Mouse (Mus musculus) midbrain, embryonic 14.5 days (tissue): Measurements from ENCODE around the gene Pklr. TPM values are rescaled to one million over a fixed set of nuclear protein-coding genes. Genes with fewer than 3 reads are reported as not detected.
A peak's percentile ranks its signal among the peaks of the same experiment; 100 is the strongest.

Experiments used
- ATAC-seq: fragments of 200-750 bp; cut with Nextera tagmentation; 2 replicates; pipeline ENCODE4 v1.8.0; 2017; ENCODE audit warnings: moderate number of reproducible peaks, moderate library complexity; ENCODE audit not compliant: low FRiP score, low TSS enrichment
- DNase-seq: peaks from one replicate; pipeline ENCODE4 v3.0.0-alpha.2; 2015
- H3K27ac ChIP-seq: fragments of 300-500 bp; sonication (generic); replicated peaks from 2 replicates; pipeline ENCODE4 v1.5.1; 2014; ENCODE audit warnings: mild to moderate bottlenecking, low read depth, low read length, moderate library complexity
- H3K27me3 ChIP-seq: fragments of 300-500 bp; sonication (generic); 2 replicates; pipeline ENCODE4 v1.6.1; 2014; ENCODE audit warnings: low read length, control low read depth, mixed read lengths; ENCODE audit not compliant: control insufficient read depth, insufficient read depth
- H3K36me3 ChIP-seq: fragments of 300-500 bp; sonication (generic); 2 replicates; pipeline ENCODE4 v1.6.1; 2014; ENCODE audit warnings: low read length, control low read depth; ENCODE audit not compliant: control insufficient read depth, insufficient read depth
- H3K4me1 ChIP-seq: fragments of 300-500 bp; sonication (generic); 2 replicates; pipeline ENCODE4 v1.6.1; 2014; ENCODE audit warnings: mild to moderate bottlenecking, antibody characterized with exemption, low read length, control low read depth; ENCODE audit not compliant: control insufficient read depth, insufficient read depth
- H3K4me2 ChIP-seq: fragments of 300-500 bp; sonication (generic); 2 replicates; pipeline ENCODE4 v1.6.1; 2014; ENCODE audit warnings: mild to moderate bottlenecking, low read length, moderate library complexity
- H3K4me3 ChIP-seq: fragments of 300-500 bp; sonication (generic); replicated peaks from 2 replicates; pipeline ENCODE4 v1.5.1; 2014; ENCODE audit warnings: low read depth, low read length
- H3K9ac ChIP-seq: fragments of 300-500 bp; sonication (generic); replicated peaks from 2 replicates; pipeline ENCODE4 v1.6.1; 2014; ENCODE audit warnings: mild to moderate bottlenecking, low read length, moderate library complexity
- H3K9me3 ChIP-seq: fragments of 300-500 bp; sonication (generic); 2 replicates; pipeline ENCODE4 v1.6.1; 2016; ENCODE audit warnings: low read length, control low read depth, mixed read lengths; ENCODE audit not compliant: control insufficient read depth
- WGBS: fragments of 180-500 bp; shearing (Covaris S2); extraction: QIAGEN DNeasy Blood & Tissue Kit; methylation state at CpG from one replicate; pipeline ENCODE4 v1.1.7; 2014; 5-methylcytosine and 5-hydroxymethylcytosine counted together
- polyA plus RNA-seq: library from polyadenylated mRNA; unstranded; fragments of >200 nt; fragmentation: Nextera tagmentation; extraction: Ambion mirVana; gene quantifications from 2 replicates; pipeline ENCODE4 v1.2.1, GENCODE M21; 2014

The Pklr gene
- polyA plus RNA-seq, 1 experiment from 2014 or later = 0.29 TPM

DNA sequence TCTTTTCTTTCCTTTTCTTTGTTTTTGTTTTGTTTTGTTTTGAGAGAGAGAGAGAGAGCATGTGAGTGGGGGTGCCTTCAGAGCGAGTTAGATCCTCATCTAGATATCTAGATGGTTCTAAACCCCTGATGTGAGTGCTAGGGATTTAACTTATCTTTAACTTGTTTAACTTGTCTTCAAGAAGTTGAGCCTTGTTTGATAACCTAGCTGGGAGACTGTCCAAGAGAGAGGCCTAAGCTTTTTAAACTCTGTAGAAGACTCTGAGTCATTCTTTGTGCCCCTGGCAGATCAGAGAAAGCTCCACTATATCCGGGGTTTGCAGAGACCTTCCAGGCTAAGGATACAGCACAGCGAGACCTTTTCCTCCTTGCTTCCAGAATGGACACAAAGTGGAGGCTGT, 28.4 kb upstream of the Pklr start:
- DNase-seq = no peak
- Histone ChIP-seq H3K27ac (no peak overlapping the region), H3K9ac (no peak overlapping the region), H3K4me2 (no peak overlapping the region), H3K4me3 (no peak overlapping the region), H3K9me3 (no peaks in the 10 kb centered on the region), H3K36me3 (no peaks in the 10 kb centered on the region), H3K27me3 (no peaks in the 10 kb centered on the region), H3K4me1 (peaks cover 3% of the 10 kb centered on the region; the same call in 1 of the 2 replicates)
- ATAC-seq = no peak
- WGBS = 69% methylated on average over 3 of the region's 3 CpGs

DNA sequence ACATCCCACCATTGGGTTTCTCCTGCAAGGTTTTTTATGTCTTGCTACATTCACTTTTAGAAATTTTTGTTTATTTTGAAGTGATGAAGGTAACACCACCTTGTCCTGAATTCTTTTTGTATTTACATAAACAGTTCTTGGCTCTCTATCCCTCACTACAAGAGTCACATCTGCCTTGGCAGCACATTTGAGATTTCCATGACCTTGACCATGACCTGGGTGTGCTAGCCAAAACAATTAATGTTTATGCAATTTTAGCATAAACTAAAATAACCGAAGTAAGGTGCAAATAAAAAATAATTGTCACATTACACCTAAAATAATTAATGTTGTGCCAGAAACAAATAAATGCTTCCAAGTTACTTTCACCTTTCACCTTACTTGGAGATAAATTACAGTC, 27.8 kb upstream of the Pklr start:
- Histone ChIP-seq H3K27me3 (no peaks in the 10 kb centered on the region), H3K36me3 (no peaks in the 10 kb centered on the region), H3K4me3 (no peak overlapping the region), H3K27ac (no peak overlapping the region), H3K4me1 (no peaks in the 10 kb centered on the region), H3K9me3 (no peaks in the 10 kb centered on the region), H3K9ac (no peak overlapping the region), H3K4me2 (no peak overlapping the region)
- no peak for DNase-seq
- ATAC-seq = no peak
- 75% methylated on average over 1 of the region's 1 CpGs for WGBS

DNA sequence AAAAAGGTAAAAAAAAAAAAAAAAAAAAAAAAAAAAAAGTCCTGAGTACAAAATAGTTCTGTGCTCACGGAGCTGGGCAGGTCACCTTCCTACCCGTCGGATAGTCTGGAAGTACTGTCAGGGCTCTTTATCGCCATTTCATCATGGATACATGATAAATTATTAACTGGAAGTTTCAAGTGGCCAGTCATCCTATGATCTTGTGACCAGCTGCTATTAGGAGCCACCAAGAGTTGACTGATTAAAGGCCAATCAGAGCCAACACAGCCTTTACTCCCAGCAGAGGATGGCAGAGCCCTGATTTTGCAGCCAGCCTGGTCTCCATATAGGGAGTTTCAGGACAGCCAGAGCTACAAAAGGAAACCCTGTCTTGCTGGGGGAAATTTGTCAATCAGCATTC, 22.9 kb upstream of the Pklr start:
- Histone ChIP-seq H3K27me3 (no peaks in the 10 kb centered on the region), H3K9ac (no peak overlapping the region)
- ATAC-seq = no peak

DNA sequence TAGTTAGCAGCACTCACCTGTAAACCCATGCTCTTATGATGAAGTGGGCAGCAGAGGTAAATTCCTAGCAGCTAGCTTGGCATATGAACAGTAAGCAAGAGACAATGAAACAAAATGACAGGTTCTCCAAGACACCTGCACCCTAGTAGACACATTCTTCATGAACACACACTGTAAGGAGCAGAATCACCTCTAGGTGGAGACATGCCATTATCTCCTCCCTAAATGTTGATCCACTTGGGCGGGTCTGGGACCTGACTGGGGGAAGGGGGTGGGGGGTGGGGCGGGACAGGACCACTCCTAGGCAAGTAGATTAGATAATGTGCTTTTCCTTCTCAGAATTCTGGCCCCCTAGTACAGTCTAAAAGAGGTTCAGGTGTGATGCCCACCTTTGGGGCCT, 20.4 kb upstream of the Pklr start:
- Histone ChIP-seq H3K9ac (no peak overlapping the region), H3K9me3 (no peaks in the 10 kb centered on the region), H3K27me3 (no peaks in the 10 kb centered on the region), H3K4me3 (no peak overlapping the region), H3K36me3 (no peaks in the 10 kb centered on the region), H3K4me1 (no peaks in the 10 kb centered on the region), H3K27ac (no peak overlapping the region), H3K4me2 (no peak overlapping the region)
- DNase-seq (peak; percentile 53), ATAC-seq (no peak)
- 9% methylated on average over 2 of the region's 2 CpGs for WGBS

More for the DNA sequence above, 22.9 kb upstream of the Pklr start:
- Histone ChIP-seq H3K27ac (no peak overlapping the region), H3K4me1 (no peaks in the 10 kb centered on the region), H3K4me3 (no peak overlapping the region), H3K36me3 (no peaks in the 10 kb centered on the region), H3K9me3 (no peaks in the 10 kb centered on the region), H3K4me2 (no peak overlapping the region)
- 90% methylated on average over 4 of the region's 4 CpGs for WGBS
- no peak for DNase-seq

DNA sequence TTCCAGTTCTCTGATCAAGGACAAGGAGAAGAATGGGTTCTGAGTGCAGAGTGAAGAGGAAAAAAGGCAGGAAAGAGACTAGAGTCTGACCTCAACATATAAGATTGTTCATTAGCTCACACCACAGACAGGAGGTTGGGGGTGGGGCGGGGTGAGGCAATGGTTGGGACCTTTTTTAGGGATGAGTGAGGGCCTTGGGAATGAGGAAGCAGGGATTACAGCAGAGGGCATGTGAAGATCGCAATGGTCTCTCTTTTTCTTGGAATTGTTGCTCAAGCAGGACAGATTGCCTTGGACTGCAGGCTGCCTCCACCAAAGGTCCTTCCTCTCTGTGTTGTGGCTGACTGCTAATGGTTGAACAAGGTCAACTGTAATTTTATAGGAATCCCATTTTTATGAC, 12.6 kb upstream of the Pklr start:
- no peak for DNase-seq
- Histone ChIP-seq H3K9me3 (no peaks in the 10 kb centered on the region), H3K9ac (no peak overlapping the region), H3K4me1 (no peaks in the 10 kb centered on the region), H3K27me3 (no peaks in the 10 kb centered on the region), H3K4me2 (no peak overlapping the region), H3K27ac (no peak overlapping the region), H3K4me3 (no peak overlapping the region), H3K36me3 (no peaks in the 10 kb centered on the region)
- 74% methylated on average over 2 of the region's 2 CpGs for WGBS
- no peak for ATAC-seq

DNA sequence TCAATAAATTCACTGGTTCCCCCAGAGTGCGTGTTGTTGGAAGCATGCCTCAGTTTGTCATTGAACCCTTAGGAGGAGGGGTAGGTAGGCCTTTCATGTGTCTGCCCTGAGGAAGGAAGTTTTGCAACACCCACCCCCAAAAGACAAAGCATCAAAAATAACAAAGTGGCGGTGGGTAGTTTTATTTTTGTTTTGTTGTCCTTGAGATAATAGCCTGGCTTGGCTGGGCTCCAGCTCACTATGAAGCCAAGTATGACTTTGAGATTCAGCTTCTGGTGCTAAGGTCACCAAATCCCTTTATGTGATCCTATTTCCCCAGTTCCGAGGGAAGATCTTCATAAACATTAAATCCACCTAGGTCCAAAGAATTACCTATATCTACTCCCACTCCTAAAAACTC, 11.7 kb upstream of the Pklr start:
- Histone ChIP-seq H3K4me3 (no peak overlapping the region), H3K9me3 (no peaks in the 10 kb centered on the region), H3K27ac (no peak overlapping the region), H3K4me2 (no peak overlapping the region), H3K9ac (no peak overlapping the region), H3K27me3 (no peaks in the 10 kb centered on the region), H3K36me3 (no peaks in the 10 kb centered on the region), H3K4me1 (no peaks in the 10 kb centered on the region)
- 83% methylated on average over 3 of the region's 3 CpGs for WGBS
- no peak for ATAC-seq
- DNase-seq = no peak

DNA sequence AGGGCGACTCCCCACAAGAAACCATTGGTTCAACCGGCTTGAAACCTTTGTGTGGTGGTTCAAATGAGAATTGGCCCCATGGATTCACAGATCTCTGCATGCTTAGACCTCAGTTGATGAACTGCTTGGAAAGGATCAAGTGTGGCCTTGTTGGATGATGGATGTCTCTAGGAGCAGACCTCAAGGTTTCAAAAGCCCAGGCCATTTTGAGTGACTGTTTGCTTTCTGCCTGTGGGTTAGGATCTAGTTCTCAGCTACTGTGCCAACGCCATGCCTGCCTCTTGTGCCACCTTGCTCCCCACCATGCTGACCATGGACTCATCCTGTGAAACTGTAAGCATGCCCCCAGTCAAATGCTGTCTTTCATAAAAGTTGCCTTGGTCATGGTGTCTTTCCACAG, 10.0 kb upstream of the Pklr start:
- no peaks in the 10 kb centered on the region for H3K27me3 ChIP-seq
- ATAC-seq = no peak
- H3K9me3 ChIP-seq = no peaks in the 10 kb centered on the region
- H3K4me2 ChIP-seq = no peak overlapping the region
- H3K4me3 ChIP-seq = no peak overlapping the region
- DNase-seq = no peak
- H3K4me1 ChIP-seq = no peaks in the 10 kb centered on the region
- WGBS = 89% methylated on average over 3 of the region's 3 CpGs
- H3K36me3 ChIP-seq = no peaks in the 10 kb centered on the region
- no peak overlapping the region for H3K27ac ChIP-seq
- H3K9ac ChIP-seq = no peak overlapping the region

DNA sequence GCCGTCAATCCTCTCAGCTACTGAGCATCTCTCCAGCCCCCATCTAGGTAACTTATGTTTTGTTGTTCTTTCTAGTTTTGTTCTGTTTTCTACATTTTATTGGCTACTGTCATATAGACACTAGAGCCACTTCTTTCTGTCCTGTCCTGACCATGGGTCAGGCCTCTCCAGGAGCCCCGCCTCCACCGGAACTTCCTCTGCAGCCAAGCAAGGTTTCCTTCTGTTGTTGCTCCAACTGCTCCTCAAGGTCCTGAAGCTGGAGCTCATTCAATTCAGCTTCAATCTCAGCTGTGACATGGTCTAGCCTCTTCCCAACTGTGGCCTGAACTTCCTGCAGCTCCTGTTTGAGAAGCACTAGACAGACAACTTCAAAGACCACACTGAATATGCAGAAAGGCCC, 6.0 kb upstream of the Pklr start:
- no peak overlapping the region for H3K27ac ChIP-seq
- H3K4me2 ChIP-seq = no peak overlapping the region
- no peaks in the 10 kb centered on the region for H3K9me3 ChIP-seq
- H3K27me3 ChIP-seq = no peaks in the 10 kb centered on the region
- H3K36me3 ChIP-seq = no peaks in the 10 kb centered on the region
- ATAC-seq (no peak), DNase-seq (no peak)
- no peak overlapping the region for H3K4me3 ChIP-seq
- H3K9ac ChIP-seq = no peak overlapping the region
- no peaks in the 10 kb centered on the region for H3K4me1 ChIP-seq
- WGBS = 84% methylated on average over 3 of the region's 3 CpGs

DNA sequence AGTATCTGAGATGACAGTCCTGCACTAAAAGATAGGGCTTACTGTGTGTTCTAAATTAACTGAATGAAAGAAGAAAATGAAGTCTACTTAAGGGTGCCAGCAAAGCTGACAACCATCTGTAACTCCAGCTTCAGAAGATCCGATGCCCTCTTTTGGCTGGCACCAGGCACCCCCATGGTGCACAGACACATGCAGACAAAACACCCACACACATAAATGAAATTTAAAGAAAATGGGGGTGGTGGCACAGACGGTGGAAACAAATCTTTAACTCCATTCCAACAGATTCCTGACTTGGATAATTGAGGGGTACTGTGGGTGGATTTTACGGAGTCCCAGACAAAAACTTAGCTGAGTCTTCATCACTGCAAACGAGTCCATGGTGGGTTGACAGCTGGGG, 4.1 kb upstream of the Pklr start:
- DNase-seq (no peak), ATAC-seq (no peak)
- WGBS = 46% methylated on average over 4 of the region's 4 CpGs
- Histone ChIP-seq H3K27me3 (no peaks in the 10 kb centered on the region), H3K36me3 (no peaks in the 10 kb centered on the region), H3K27ac (no peak overlapping the region), H3K4me1 (no peaks in the 10 kb centered on the region), H3K4me2 (peak overlapping the region; percentile 58), H3K9me3 (no peaks in the 10 kb centered on the region), H3K4me3 (no peak overlapping the region; the same call in 1 of the 2 replicates), H3K9ac (peak overlapping the region; percentile 37; the same call in 1 of the 2 replicates)
